ENCODE assay signal across 10 mouse cellular contexts in the genomic region with DNA sequence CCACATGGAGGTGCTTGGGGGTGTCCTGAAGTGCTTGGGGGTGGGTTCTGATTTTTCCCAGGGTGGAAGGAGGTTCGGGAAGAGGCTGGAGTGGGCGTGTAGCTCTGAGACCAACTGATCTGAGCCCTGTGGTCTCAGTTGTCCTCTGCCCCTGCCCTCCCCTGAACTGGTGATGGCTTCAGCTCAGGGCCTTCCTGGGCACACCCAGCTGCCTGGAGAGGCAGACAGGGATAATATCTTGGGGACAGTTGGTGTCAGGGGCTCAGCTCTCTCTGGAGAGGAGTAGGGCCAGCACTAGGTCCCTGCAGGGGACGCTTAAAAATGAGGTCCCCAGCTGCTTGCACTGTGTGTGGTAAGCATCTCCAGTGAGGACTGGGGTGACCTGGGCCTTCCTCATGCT. TPM values are rescaled to one million over a fixed set of nuclear protein-coding genes. Genes with fewer than 3 reads are reported as not detected.
DNase-seq lines count a peak whose midpoint lies in the region; ATAC-seq and TF ChIP-seq lines count a peak whose summit lies in the region.
"Had no signal": no experiment of that assay in that cellular context is flagged by ENCODE, and none has a peak within 500 bp of the region (broad histone marks: within the 10 kb centered on the region; RNA-seq: fewer than 3 reads in every experiment).

No protein-coding gene starts in this region.

- H3K36me3 ChIP-seq in neural tube, embryonic 11.5 days (ENCODE audit: control insufficient read depth, insufficient read depth, low read length): peaks cover 3% of the 10 kb centered on the region
- peaks cover 20% of the 10 kb centered on the region for H3K36me3 ChIP-seq in limb, embryonic 14.5 days (ENCODE audit: control insufficient read depth, insufficient read depth, low read length)

- H3K27ac ChIP-seq in cerebellum, adult 2 months (ENCODE audit: insufficient read depth, low read length): peak overlapping the region; percentile 53
- peak overlapping the region; percentile 39; the same call in 1 of the 2 replicates for H3K27ac ChIP-seq in neural tube, embryonic 11.5 days (ENCODE audit: low read depth, low read length)
- no peak overlapping the region for H3K27ac ChIP-seq in limb, embryonic 14.5 days (replicated peaks; ENCODE audit: low read depth, low read length)

- H3K9me3 ChIP-seq in neural tube, embryonic 11.5 days (ENCODE audit: control insufficient read depth, low read length): no peaks in the 10 kb centered on the region
- no peaks in the 10 kb centered on the region for H3K9me3 ChIP-seq in limb, embryonic 14.5 days (ENCODE audit: control insufficient read depth, low read length)

- WGBS in cerebellum, adult 2 months: 42% methylated on average over 3 of the region's 3 CpGs
- 68% methylated on average over 3 of the region's 3 CpGs for WGBS in neural tube, embryonic 11.5 days
- WGBS in limb, embryonic 14.5 days: 73% methylated on average over 3 of the region's 3 CpGs

- TF ChIP-seq POLR2A in cerebellum, adult 2 months (IDR thresholded peaks at IDR 0.05; ENCODE audit: borderline replicate concordance, insufficient read depth, low read length): no peak
- TF ChIP-seq POLR2A in limb, embryonic 14.5 days (IDR thresholded peaks at IDR 0.05; ENCODE audit: borderline replicate concordance, extremely low read depth, insufficient read depth, insufficient read length): no peak

- H3K4me2 ChIP-seq in neural tube, embryonic 11.5 days (ENCODE audit: low read depth): peak overlapping the region; percentile 19; the same call in 1 of the 2 replicates
- H3K4me2 ChIP-seq in limb, embryonic 14.5 days (replicated peaks; ENCODE audit: low read depth, low read length, severe bottlenecking): no peak overlapping the region

- peak overlapping the region; percentile 42 for H3K9ac ChIP-seq in neural tube, embryonic 11.5 days (ENCODE audit: low read length)
- H3K9ac ChIP-seq in limb, embryonic 14.5 days (ENCODE audit: low read depth, low read length, severe bottlenecking): peak overlapping the region; percentile 36; the same call in 1 of the 2 replicates

- no peak for ATAC-seq in neural tube, embryonic 11.5 days (ENCODE audit: insufficient read depth, low FRiP score, low TSS enrichment)
- ATAC-seq in limb, embryonic 14.5 days (ENCODE audit: low FRiP score, low read depth): no peak
- no peak for ATAC-seq in cerebellum, adult (ENCODE audit: insufficient number of reproducible peaks, low FRiP score, low TSS enrichment)

- no peak for DNase-seq in cerebellum, adult 2 months
- DNase-seq in cerebellum, adult 9-11 months: no peak
- DNase-seq in neural tube, embryonic 11.5 days (ENCODE audit: low spot score): no peak
- no peak for DNase-seq in neural tube, embryonic 10.5 days (ENCODE audit: extremely low spot score, low spot score)
- DNase-seq in limb, embryonic 14.5 days (ENCODE audit: low spot score): no peak
- DNase-seq in spleen, postnatal 36 days (ENCODE audit: low spot score in 2 of 2): peak; percentile 26 to 57
- DNase-seq in embryo, embryonic 10.5 days (ENCODE audit: low spot score): no peak
- DNase-seq: lung, postnatal 14 days had no signal

- TF ChIP-seq CTCF in cerebellum, adult 2 months (IDR thresholded peaks at IDR 0.05; ENCODE audit: borderline replicate concordance, insufficient read depth, low read depth, low read length): no peak

- no peak overlapping the region for H3K4me3 ChIP-seq in cerebellum, adult 2 months (replicated peaks; ENCODE audit: insufficient read depth, low read depth, low read length)
- H3K4me3 ChIP-seq in neural tube, embryonic 11.5 days (ENCODE audit: low read depth, low read length): no peak overlapping the region
- no peak overlapping the region for H3K4me3 ChIP-seq in limb, embryonic 14.5 days (replicated peaks; ENCODE audit: low read length)

- H3K4me1 ChIP-seq in cerebellum, adult 2 months (ENCODE audit: control insufficient read depth, insufficient read depth, low read length): peaks cover 27% of the 10 kb centered on the region
- H3K4me1 ChIP-seq in neural tube, embryonic 11.5 days (ENCODE audit: control insufficient read depth, insufficient read depth, low read length): peaks cover 17% of the 10 kb centered on the region
- peaks cover 20% of the 10 kb centered on the region for H3K4me1 ChIP-seq in limb, embryonic 14.5 days (ENCODE audit: control insufficient read depth, insufficient read depth, low read length)

- H3K27me3 ChIP-seq in cerebellum, adult 2 months (ENCODE audit: control insufficient read depth, insufficient read depth, low read length): no peaks in the 10 kb centered on the region
- no peaks in the 10 kb centered on the region for H3K27me3 ChIP-seq in neural tube, embryonic 11.5 days (ENCODE audit: control insufficient read depth, insufficient read depth, low read length)
- no peaks in the 10 kb centered on the region for H3K27me3 ChIP-seq in limb, embryonic 14.5 days (ENCODE audit: control insufficient read depth, insufficient read depth, low read length)

RNA-seq across cellular contexts. Expression of gene Sppl2b, which starts 2.8 kb away (rescaled TPM):
- 123 and 132 TPM in 2 replicates for polyA plus RNA-seq in cerebellum, adult 2 months (2012; rRNA removed)
- 31.2 and 34.2 TPM in 2 replicates for polyA plus RNA-seq in neural tube, embryonic 11.5 days (2014; fragmentation: Nextera tagmentation; extraction: Ambion mirVana)
- polyA plus RNA-seq in limb, embryonic 14.5 days (2012; rRNA removed): 86.8 and 128 TPM in 2 replicates
- 40.8 and 41.8 TPM in 2 replicates for polyA plus RNA-seq in limb, embryonic 14.5 days (2014; fragmentation: Nextera tagmentation; extraction: Ambion mirVana)

RNA-seq across cellular contexts. Expression of gene Lsm7, which starts 2.8 kb away (rescaled TPM):
- polyA plus RNA-seq in cerebellum, adult 2 months (2012; rRNA removed): 213 and 215 TPM in 2 replicates
- 305 and 307 TPM in 2 replicates for polyA plus RNA-seq in neural tube, embryonic 11.5 days (2014; fragmentation: Nextera tagmentation; extraction: Ambion mirVana)
- 366 and 417 TPM in 2 replicates for polyA plus RNA-seq in limb, embryonic 14.5 days (2012; rRNA removed)
- polyA plus RNA-seq in limb, embryonic 14.5 days (2014; fragmentation: Nextera tagmentation; extraction: Ambion mirVana): 360 and 371 TPM in 2 replicates

RNA-seq across cellular contexts. Expression of gene Tmprss9, which starts 13.8 kb away (rescaled TPM):
- polyA plus RNA-seq in cerebellum, adult 2 months (2012; rRNA removed): 0.41 and 0.74 TPM in 2 replicates
- polyA plus RNA-seq in neural tube, embryonic 11.5 days (2014; fragmentation: Nextera tagmentation; extraction: Ambion mirVana): 0.08 and 0.11 TPM in 2 replicates
- 0.04 TPM in 1 of 2 replicates, not detected in the other for polyA plus RNA-seq in limb, embryonic 14.5 days (2012; rRNA removed)
- 0.10 TPM in 1 of 2 replicates, not detected in the other for polyA plus RNA-seq in limb, embryonic 14.5 days (2014; fragmentation: Nextera tagmentation; extraction: Ambion mirVana)
- polyA plus RNA-seq: heart, postnatal 0 days had no signal

RNA-seq across cellular contexts. Expression of gene Lingo3, which starts 14.0 kb away (rescaled TPM):
- 54.4 and 69.1 TPM in 2 replicates for polyA plus RNA-seq in cerebellum, adult 2 months (2012; rRNA removed)
- 0.40 and 0.66 TPM in 2 replicates for polyA plus RNA-seq in neural tube, embryonic 11.5 days (2014; fragmentation: Nextera tagmentation; extraction: Ambion mirVana)
- polyA plus RNA-seq in limb, embryonic 14.5 days (2012; rRNA removed): 0.88 and 1.4 TPM in 2 replicates
- polyA plus RNA-seq in limb, embryonic 14.5 days (2014; fragmentation: Nextera tagmentation; extraction: Ambion mirVana): 0.56 and 0.82 TPM in 2 replicates

RNA-seq across cellular contexts. Expression of gene Oaz1, which starts 31.4 kb away (rescaled TPM):
- 776 and 779 TPM in 2 replicates for polyA plus RNA-seq in cerebellum, adult 2 months (2012; rRNA removed)
- 1,810 and 1,847 TPM in 2 replicates for polyA plus RNA-seq in neural tube, embryonic 11.5 days (2014; fragmentation: Nextera tagmentation; extraction: Ambion mirVana)
- polyA plus RNA-seq in limb, embryonic 14.5 days (2012; rRNA removed): 882 and 1,248 TPM in 2 replicates
- 1,813 and 1,884 TPM in 2 replicates for polyA plus RNA-seq in limb, embryonic 14.5 days (2014; fragmentation: Nextera tagmentation; extraction: Ambion mirVana)

Comparison
In these comparisons a context has a peak if more than half of its experiments do, and no peak if none do; other contexts are left out.
1. DNase-seq: peak in spleen, postnatal 36 days (2 of 2); none in cerebellum, adult 2 months (0 of 2), cerebellum, adult 9-11 months (single experiment), neural tube, embryonic 11.5 days (single experiment), neural tube, embryonic 10.5 days (single experiment), limb, embryonic 14.5 days (single experiment) and embryo, embryonic 10.5 days (single experiment).